Mouse (Mus musculus): ENCODE results near the gene Cpn1.

The Cpn1 gene

DNA sequence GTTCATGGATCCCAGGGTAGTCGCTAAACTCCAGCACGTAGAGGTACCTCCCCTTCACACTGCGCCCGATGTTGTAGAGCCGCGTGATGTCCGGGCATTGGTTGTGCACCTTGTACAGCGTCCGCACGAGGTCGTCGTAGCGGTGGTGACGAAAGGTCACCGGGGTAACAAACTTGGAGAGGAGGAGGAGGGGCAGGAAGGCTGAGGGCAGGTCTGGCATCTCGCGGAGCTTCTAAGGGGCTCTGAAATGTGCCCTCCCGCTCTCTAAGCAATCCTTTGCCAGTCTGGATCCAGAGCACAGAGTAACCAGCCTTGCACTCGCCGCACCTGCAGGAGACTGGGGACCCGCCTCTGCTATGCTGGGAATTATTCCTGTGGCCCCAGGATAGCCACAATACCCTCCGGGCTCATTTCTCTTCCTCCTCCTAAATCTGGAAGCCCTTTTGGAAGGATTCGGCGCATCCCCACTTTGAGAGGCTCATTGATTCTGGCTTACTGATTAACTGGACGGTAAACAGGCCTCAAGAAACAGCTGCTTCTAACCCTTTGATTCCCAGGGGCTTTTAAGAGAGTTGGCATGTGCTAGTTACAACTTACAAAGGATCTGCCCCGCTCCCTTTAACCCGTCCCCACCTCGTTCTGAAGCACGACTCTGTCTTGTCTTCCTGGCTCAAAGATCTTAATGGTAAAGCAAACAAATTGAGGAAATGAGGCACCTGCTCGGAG is at the start of gene Cpn1:
Gene Cpn1, minus strand, starts transcription at position 488 of the 726 bp plus-strand sequence.
- DNase-seq = no peak

DNA sequence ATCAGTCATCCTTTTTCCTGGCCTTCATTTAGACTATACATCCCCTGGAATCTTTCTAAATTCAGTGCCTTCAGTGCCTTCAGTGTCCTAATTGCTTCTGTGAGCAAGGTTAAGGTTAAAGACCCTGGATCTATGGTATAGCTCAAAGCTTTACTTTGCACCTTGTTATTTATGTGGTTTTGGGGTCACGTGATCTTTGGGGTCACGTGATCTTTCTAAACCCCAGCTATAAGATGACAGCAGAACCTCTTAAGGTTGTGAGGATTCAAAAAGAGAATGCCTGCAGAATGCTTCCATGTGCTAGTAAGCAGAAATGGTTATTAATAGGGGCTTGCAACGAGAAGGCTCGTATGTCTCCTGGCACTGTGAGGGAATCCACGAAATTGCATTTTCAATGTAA is 47.0 kb upstream of the Cpn1 start:
- DNase-seq = no peak

DNA sequence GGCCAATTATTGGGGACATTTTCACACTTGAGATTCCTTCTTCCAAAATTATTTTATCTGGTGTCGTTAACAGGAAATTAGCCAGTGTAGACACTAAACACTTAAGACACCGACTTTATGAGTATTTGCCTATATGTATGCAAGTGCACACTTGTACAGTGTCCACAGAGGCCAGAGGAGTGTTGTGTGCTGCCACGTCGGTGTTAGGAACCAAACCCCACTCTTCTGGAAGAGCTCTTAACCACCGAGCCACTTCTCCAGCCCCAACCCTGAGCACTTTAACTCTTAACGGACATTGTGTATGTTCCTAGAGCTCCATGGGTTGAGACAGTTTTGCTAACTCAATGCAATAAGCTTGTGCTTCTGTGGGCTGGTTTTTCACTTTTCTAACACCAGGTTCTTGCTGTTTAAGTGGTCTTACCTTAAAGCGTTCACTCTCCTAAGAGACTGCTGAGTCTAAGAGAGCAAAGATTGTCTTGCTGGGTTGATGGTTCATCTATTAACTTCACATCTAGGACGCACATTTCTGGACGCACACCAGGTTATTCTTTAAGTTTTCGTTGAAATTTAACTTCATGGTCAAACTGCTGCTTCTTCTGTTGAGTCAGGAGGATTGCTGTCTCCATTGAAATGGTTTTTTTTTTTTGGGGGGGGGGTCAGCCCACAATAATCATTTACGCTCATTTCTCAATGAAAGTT is 45.8 kb upstream of the Cpn1 start:
- no peak for DNase-seq

DNA sequence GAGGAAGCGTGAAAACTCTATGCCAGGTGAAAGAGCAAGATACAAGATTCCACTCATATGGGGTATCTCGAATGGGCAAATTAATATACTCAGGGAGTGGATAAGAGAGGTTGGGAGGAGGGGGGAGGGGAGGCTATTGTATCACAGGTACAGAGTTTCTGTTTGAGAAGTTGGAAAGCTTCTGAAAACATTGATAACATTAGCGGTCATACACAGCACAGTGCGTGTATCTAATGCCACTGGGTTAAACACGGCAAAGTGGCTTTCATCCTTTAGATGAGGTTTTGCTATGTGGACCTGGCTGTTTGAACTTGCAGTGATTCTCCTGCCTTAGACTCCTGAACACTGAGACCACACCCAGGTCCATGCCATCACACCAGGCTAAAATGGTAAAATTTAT is 43.7 kb upstream of the Cpn1 start:
- DNase-seq = no peak

DNA sequence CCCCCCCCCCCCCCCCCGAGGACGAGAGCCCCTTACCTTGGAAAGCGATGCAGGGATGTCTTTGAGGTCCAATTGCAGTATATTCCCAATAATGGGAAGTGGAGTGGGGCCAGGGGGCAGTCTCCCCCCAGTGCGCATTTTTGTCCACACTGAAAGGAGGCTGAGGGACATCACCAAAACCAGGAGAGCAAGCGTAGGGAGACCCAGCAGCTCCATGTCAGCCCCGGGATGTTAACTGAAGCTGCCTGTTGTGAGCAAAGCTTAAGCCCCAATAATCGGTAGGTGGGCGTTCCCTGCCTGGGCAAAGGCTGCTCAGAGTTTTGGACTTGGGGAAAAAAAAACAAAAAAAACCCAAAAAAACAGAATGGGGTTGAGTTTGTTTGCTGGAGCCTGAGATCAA is 42.6 kb upstream of the Cpn1 start, which contains the start of gene Cyp2c23:
Gene Cyp2c23, minus strand, starts transcription at position 237 of the 400 bp plus-strand sequence.
- DNase-seq = no peak

DNA sequence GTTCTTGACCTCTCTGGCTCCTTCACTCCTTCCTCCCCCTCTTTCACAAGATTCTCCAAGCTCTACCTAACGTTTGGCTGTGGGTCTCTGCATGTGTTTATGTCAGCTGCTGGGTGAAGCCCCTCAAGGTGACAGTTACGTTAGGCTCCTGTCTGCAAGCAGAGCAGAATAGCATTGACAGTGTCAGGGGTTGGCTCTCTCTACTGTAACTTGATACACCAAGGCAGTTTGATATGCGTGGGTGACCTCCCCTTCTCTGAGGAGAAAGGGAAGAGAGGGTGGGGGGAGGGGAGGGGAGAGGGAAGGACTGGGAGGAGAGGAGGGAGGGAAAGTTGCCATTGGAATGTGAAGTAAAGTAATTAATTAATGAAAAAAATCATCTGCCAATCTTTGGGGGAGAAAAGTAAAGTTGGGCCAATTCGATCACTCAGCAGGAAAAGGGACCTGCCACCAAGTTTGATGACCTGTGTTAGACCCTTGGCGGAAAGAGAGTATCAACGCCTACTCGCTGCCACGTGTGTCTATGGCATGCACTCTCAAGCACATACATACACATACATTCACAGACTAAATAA is 40.7 kb upstream of the Cpn1 start:
- no peak for DNase-seq

DNA sequence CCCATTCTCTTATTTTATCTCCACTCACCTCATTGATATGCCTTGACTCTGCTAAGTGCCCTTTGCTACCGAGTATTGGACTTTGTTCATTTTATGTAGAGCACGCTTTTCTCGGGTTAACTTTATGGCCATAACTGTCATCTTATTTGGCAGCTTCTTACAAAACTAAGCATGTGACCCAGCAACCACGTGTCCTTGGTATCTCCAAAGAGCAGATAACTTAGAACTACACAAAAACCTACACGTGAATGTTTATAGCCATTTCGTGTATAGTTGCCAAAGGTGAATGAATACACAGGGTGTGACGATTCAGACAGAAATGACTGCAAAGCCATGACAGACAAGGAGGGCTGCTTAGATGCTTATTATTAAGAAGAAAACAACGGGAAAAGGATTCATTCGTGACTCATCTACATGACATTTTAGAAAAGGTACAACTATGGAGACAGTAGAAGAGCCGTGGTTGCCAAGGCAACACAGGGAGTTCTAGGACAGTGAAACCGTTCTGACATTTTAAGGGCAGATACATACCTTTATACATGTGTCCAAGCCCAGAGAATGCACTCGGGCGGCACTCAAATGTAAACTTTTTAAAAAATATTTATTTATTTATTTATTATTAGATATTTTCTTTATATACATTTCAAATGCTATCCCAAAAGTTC is 38.7 kb upstream of the Cpn1 start:
- no peak for DNase-seq

DNA sequence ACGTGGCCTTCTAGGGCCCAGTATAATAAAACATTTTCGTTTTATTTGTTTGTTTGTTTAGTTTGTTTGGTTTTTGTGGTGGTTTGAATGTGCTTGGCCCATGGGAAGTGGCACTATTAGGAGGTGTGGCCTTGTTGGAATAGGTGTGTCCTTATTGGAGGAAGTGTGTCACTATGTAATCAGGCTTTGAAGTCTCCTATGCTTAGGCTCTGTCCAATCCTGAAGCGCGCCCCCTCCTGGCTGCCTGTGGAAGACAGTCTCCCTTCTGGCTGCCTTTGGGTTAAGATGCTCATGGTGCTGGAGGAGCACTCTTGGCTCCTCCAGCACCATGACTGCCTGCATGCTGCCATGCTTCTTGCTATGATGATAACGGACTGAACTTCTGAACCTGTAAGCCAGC is 36.7 kb upstream of the Cpn1 start:
- no peak for DNase-seq

DNA sequence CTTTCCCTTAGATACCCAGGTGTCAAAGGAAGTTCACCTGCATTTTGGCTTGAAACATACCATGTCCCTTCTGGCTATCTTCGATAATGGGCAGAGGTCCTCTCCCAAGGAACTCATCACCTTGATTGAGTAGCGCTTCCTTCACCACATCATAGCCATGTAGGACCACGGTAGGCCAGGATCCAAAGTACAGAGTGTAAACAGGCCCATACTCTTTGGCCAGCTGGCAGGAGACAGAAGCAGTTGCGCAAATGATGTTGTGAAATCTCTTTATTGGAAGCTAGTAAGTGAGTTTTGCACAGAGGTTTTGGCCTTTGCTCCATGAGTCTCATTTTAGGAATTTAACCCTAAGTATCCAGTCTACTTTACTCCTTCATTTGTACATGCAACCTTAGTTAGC is 35.1 kb upstream of the Cpn1 start:
- DNase-seq = no peak

DNA sequence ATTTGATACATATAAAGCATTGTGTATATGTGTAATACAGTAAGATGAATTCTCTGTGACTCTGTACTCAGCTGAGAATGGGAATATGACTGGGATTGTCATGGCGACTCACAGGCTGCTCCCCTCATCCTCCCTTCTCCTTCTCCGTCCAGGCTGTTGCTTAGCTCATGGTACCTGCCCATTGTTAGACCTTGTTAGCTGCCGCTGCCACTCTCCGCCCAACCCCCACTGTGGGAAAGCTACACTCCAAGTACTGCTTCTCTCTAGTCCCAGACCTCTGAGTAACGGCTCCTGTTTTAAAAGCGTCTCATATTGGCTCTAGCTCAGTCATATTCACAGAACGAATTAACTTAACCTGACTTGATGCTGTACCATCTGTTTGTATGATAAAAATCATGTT is 33.4 kb upstream of the Cpn1 start:
- no peak for DNase-seq

DNA sequence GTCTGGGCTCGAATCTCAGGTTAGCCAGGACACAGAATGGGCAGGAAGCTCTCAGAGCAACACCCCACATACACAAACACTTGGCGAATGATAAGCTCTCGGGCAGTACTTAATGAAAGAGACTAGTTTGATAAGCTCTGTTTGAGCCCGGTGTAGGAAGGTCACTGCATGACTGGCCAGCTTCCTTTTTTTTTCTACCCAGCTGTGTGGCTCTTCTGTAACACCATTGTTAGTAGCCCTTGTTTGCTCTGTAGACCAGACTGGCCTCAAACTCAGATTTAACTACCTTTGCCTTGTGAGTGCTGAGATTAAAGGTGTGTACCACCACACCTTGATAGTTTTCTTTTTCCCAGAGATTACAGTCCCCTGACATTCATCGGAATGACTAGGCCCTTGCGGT is 27.5 kb upstream of the Cpn1 start:
- DNase-seq = no peak

DNA sequence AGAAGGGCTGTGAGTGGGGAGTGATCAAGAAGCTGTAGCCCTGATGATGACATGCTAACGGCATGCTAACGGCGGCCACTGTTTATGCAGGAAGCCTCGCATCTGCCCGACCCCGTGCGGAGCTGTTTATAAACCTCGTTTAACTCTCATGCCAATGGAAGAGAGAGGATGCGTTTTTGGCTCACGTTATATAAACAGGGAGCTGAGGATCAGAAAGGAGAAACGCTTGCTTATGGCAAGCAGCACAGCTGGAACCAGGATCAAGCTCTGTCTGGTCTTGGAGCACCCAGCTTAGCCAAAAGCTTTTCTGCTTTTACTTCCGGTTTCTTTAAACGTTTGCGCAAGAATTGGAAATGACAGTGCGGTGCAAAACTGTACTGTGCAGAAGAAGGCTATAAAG is 22.4 kb upstream of the Cpn1 start:
- no peak for DNase-seq

DNA sequence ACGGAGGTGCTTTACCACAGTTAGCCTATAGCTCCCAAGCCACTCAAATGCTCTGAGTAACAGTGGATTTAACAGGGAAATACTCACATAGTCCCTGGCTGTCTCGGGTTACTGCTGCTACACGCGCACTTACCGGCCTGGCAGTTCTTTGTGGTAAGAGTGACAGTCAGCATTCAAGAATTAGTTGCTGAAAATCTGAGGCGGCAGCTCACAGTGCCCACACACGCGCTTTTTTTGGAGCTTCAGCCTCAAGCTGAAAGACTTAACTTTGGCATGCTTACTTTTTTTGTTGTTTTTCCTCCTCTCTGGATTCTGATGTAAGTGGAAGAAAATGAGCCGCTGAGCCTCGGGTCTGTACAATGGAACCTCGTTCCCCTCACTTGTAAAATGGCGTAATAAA is 20.8 kb upstream of the Cpn1 start:
- no peak for DNase-seq

DNA sequence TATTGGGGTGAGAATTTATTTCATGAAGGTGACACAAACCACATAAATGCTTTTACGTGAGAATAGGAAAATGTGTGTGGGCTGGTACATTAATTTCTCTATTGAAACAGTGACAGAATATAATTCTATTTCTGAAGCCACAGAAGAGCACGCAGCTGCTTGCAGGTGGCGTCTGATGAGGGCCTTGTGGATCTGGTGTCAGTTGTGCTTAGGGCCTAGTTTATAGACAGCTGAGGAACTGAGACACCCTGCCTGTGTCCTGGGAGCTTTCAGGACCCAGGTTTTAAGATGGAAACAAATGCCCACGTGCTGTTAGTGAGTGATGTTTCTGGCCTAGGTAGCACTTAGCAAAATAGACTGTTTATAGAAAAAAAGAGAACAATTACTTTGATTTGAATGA is 18.7 kb upstream of the Cpn1 start:
- DNase-seq = no peak

DNA sequence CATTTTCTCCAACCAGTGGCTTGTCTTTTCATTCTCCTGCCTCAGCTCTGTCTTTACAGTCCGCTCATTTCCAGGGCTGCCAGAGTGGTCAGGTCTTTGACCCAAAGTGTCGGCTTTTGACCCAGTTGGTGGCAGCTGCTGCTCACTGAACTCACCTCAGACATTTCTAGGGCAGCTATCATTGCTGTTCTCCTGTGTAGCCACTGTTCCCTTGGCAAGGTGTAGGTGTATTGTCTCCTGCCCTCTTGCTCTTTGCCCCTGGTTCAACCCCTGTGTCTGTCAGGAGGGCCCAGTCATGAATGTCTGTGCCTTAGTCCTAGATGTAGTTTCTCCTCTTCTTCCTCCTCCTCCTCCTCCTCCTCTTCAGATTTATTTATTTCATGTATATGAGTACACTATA is 17.9 kb upstream of the Cpn1 start:
- no peak for DNase-seq

DNA sequence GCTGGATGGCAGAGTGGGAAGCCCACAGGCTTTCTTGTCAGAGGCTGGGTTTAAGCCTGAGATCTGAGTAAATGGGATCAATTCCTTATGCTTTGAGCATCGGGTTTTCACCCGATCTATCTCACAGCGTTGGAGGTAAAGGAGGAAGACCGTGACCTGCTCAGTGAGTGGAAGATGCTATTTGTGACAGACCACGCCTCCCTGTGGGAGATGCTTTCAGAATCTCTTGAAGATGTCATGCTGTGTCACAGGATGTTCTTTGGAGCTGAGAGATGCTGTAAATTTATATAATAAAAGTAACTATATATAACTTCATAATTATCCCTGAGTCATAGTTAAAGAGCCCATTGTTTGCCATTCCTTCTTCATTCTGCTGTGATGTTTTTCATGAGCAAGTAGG is 14.4 kb upstream of the Cpn1 start:
- DNase-seq = no peak

DNA sequence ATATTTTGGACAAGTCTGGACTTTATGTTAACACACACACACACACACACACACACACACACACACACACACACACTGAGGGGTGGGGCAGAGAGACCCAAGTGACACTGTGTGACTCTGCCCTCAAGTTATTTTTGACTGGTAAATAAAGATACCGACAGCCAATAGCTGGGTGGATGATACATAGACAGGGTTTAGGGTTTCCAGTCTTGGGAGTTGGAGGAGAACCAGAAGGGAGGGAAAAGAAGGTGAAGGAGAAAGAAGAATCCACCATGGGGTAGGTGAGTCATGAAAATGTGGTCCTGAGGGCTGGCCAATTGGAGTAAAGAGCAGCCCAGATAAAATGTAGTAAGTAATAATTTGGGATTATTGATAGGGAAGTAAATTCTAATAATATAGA is 13.7 kb upstream of the Cpn1 start:
- DNase-seq = no peak

DNA sequence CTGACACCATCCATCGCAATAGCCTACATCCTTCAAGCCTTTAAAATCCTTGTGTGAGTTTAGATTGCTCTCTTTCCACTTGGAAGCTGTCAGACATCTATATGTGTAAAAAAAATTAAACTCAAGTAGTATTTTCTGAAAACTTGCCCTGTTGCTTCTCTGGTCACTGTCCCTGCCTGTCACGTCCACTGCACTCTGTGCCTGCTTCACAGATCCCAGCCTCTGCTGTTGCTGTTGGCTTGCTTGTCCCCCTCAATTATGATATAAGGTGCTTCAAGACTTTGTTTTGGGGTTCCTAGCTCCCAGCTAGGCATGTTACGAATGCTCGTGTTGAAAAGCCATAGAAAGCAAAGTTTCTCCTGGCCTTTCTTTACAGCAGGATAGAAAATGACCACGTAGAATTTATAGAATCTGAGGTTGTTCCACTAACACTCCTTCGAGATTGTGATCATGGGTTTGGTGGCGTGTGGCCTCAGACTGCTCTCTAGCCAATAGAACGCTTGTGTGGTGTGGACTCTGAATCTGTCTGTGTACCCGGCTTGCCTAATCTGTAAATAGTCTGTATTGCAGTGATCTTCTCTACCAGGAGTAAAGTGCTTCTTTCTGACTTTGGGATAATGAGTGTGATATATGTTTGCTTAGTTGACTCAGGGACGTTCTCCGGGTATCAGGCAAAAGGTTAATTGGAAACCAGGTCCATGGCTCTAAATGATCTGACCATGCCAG is 12.6 kb upstream of the Cpn1 start:
- DNase-seq = no peak

DNA sequence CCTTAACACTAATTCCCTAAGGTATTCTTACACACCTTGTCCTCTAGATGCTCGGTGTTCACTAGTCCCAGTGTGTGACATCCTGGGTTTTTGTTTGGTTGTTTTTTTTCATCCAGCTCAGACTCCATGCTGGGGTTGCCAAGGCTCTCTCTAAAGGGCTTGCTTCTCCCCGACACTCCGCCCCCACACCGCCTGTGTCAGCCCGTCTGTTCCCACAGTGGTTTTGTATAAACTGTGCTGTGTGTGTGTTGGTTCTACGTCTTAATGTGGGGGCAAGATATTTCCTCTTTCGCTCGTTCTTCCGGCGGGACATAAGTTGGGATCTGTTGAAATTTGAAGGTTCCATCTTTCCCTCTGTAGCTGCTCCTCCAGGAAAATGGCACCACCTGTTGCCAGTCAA is 11.7 kb upstream of the Cpn1 start:
- DNase-seq = no peak

DNA sequence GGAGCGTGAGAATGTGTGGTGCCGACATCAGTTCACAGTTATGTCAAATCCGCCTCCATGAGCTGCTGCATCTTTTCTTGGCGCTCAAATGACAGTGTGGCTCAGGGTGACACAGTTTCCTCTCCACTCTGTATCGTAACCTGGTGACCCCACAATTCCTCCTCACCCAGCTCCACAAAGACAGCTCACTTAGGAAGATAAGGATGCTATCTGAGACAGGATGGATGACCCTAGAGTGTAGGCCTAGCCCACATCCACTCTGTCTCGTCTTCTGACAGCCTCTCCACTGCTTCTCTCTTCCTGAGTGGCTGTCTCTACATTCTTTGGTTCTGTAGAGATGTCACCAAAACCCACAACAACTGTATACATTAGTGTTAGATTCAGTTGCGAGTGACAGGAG is 9.1 kb upstream of the Cpn1 start:
- no peak for DNase-seq

DNA sequence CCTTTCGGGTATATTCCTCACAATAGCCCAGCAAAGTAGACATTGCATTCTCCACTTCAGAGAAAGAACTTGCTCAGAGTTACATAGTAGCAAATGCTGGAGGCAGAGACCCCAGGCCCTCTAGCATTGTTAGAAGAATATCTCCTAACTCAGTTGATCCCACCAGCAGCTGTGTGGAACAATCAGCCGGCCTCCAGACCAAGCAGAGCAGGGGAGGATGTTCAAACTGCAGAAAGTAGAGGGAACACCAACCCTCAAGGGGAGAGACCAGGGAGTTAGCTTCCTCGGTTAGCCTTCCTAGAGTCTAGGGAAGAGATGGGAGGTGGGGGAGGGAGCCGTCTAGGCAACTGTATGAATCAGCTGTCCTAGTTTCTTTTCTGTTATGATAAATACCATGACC is 6.1 kb upstream of the Cpn1 start:
- no peak for DNase-seq

DNA sequence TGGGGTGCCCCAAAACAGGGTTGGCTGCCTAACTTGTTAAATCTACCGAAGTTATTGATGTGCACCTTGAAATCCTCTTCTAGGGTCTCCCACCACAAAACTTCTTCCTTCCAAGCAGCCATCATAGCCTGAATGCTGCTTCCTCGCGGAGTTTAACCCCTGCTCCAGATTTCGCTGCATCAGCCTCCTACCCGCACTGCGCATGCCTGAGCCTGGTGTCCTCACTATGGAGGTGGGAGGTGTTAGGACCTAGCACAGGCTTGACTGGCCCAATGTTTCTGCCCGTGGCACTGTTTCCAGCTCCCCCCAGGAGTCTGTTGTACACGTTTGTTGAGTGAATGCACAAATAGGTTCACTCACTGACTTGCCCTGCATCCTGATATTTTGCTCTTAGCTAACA is 4.0 kb upstream of the Cpn1 start:
- no peak for DNase-seq

DNA sequence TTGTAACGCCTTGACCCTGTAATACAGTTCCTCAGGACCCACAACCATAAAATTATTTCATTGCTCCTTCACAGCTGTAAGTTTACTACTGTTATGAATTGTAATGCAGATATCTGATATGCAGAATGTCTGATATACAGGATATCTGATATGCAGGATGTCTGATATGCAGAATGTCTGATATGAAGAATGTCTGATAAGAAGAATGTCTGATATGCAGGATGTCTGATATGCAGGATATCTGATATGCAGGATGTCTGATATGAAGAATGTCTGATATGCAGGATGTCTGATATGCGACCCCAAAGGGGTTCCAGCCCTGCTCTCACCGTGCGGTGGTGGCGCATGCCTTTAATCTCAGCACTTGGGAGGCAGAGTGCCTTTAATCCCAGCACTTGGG is 4.4 kb downstream of the Cpn1 start:
- DNase-seq = no peak

Measured in cerebellum, adult 9-11 months (tissue).